Mouse (Mus musculus): ENCODE data around the gene Nlgn1.

DNA sequence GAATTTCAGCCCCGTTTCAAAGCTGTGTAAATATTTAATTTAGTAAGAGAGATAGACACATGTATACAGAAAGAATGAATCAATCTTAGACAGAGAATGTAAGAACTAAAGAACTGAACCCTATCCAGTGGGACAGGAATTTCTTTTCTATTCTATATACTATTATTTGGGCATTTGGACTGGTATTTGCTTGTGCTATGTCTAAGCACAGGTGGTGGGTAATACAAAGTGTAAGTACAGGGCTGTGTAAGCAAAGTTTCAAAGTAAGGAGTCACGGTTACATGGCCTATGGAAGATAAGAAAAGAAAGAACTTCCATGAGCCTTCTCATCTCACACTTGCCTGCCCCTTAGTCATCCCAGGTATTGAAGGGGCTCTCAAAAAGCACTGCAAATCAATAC lies 624.9 kb downstream of the Nlgn1 start:
- TF ChIP-seq POLR2A (IDR thresholded peaks at IDR 0.05; ENCODE audit: insufficient read depth, low read length) (no peak), EP300 (IDR thresholded peaks at IDR 0.05; ENCODE audit: insufficient read depth, low read depth, low read length) (no peak)

Data from ES-Bruce4 (cell line).